Mouse (Mus musculus) testis, postnatal 10 days (tissue): ENCODE measurements around the gene Drc1.

Experiments
- DNase-seq: peaks from one replicate; pipeline ENCODE4 v3.0.0; 2021; ENCODE audit warnings: low spot score

Drc1 gene

DNA sequence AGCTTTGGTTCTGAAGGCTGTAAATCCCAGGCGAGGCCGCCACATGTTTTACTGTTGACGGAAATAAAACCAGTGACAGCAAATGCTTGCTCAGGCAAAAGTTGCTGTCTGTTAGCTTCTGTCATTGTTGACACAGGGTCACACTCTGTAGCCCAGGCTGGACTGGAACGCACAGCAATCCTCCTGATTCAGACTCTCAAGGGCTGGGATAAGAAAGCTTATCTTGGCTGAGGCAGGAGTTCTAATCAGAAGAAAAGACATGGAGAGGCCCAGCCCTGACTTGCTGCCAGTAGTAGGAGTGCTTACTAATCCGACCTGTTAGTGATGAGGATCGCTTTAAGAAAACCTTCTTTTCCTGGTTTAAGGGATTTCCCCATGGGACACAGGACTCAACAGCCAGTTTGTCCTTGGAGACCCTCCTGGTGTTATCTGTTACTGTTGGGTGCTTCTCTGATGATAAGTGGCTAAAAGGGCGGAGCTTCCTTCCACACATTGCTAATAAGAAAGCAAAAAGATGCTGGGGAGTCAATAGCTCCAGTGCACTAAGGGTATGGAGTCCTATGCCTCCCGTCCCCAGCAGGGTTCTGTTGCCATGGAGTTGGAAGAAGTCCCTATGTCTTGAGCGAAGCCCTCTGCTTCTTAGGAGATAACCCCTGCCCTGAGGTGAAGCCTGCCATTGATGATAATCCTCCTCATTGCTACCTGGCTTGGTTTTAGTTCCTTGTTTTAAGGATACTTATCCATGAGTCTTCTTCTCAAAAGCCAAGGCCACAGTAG, 6.1 kb downstream of the Drc1 start:
- DNase-seq: no peak

GRCm38 (mm10) chr5:30340815-30341214, 59.6 kb downstream of the Drc1 start:
- DNase-seq: no peak

- DNase-seq: no peak
Measured at GRCm38 (mm10) chr5:30341601-30342365, 60.6 kb downstream of the Drc1 start.

- peak; percentile 39 for DNase-seq
Measured at GRCm38 (mm10) chr5:30342601-30343015, 61.4 kb downstream of the Drc1 start.

- peak; percentile 81 for DNase-seq
Measured at GRCm38 (mm10) chr5:30343107-30343506, 61.9 kb downstream of the Drc1 start.

DNA sequence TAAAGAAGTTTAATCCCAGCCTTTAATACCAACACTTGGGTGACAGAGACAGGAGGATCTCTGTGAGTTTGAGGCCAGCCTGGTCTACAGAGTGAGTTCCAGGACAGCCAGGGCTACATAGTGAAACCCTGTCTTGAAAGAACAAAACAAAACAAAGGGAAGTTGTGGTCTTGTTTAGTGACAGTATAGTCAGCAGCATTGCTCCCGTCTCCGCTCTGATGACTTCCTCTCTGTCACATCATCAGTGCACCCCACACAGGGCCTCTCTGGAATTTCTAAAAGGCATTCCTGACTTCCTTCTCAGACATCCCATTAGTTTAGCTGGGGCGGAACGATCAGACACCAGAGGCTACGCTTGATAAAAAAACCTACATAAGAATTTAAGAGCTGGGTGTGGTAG, 62.7 kb downstream of the Drc1 start:
- DNase-seq: no peak

- DNase-seq: no peak
Measured at GRCm38 (mm10) chr5:30353605-30354004, 72.4 kb downstream of the Drc1 start.

DNA sequence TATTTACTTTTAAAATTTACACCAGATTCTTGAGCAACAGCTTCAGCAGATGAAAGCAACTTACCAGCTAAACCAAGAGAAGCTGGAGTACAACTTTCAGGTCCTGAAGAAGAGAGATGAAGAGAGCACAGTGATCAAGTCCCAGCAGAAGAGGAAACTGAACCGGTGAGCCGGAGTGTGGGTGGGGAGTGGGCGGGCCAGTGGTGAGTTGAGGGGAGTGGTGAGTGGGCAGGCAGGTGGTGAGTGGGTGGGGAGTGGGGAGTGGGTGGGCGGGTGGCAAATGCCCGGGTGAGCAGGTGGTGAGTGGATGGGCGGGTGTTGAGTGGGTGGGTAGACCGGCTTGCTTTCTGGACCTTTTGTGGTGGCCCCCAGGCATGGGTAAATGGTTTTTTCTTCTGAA, 73.9 kb downstream of the Drc1 start:
- DNase-seq: no peak

DNA sequence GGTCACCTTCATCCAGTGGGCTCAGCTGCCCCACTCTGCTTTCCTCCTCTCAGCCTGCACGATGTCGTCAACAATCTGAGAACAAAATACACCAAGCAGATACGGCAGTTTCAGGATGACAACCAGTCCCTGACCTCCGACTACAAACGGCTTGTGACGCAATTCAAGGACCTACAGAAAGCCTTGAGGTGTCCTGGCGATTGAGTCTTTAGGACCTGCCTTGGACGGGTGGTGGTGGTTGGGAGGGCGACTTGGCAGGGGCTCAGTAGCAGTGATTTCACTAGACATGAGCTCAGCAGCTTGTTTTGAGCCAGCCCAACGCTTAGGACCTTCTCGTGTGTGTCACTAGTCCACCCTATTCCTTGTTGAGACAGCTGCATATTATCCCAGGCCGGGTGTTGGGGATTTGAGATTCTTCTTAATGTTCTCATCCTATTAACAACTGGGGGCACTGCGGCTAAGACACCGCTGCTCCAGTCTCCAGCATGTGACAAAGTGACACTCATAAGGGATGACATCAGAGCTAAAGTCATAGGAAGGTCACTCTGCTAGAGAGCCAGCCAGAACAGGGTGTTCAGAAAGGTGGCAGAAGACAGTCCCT, 74.5 kb downstream of the Drc1 start:
- DNase-seq: peak; percentile 40

GRCm38 (mm10) chr5:30356647-30357046, 75.5 kb downstream of the Drc1 start:
- DNase-seq: no peak

DNA sequence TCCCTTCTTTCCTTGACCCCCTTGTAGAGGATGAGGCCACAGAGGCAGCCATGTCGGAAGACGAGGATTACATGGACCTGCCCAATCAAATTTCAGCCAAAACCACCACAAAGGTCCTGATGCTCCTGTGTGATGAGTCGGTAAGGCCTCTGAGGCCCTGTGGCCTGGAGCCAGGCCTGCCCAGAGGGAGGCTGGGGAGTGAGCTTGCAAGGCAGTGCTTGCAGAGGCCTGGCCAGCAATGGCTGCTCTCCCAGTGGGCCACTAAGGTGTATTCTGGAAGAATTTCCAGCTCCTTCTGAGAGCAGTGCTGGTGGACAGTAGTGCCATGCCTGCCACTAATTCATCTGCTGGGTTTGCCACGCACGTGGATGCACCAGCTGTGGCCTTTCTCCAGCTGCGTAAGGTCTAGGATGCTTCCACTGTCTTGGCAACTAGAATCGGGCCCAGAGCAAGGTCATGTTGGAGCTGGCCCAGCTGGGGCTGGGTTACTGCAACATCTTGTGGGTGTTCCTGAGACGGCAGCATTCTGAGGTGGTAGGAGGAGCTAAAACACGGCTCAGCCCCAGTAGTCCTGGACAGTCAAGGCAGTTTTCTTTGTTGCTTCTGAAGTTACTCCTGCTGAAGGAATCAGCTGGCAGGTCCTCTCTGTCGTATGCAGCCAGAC, 77.4 kb downstream of the Drc1 start:
- DNase-seq: peak; percentile 68

DNA sequence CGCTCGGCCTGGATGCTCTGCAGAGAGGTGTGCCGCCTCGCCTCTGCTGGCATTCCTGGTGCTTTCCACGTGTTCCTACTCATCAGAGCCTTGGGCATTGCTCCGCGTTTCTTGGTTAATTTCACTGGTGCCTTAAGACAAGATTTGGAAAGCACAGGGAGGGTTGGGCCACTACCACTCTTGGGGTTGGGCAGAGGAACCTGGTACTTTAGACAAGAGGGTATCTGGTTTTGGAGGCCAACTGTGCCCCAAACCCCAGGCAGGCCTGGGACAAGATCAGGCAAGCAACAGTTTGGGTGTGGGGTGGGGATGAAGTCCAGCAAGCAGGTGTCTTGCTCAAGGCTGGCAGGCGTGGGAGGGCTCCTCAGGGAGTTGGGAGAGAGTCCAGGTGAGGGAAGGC, 86.2 kb downstream of the Drc1 start:
- no peak for DNase-seq

DNA sequence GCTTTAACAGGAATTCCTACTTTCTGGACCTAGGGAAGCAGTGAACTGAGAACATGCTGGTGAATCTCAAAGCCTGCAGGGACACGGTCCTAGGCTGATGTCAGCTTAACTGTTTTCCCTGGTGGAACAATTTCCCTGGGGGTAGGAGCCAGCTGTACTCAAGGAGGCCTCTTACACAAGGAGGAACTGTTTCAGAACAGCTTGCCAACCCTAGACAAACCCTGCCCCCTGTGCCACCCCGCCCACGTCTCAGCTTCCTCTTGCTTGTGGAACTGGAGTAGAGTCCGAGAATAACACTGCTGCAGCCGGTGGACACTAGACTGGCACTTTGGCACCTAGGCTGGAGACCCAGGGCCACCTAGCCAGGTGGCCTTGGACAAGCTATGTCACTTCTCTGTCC, 88.2 kb downstream of the Drc1 start:
- DNase-seq: peak; percentile 44

- DNase-seq: no peak
Measured at GRCm38 (mm10) chr5:30382876-30383275, 101.7 kb downstream of the Drc1 start.

- DNase-seq: no peak
Measured at GRCm38 (mm10) chr5:30387726-30388125, 106.5 kb downstream of the Drc1 start.

DNA sequence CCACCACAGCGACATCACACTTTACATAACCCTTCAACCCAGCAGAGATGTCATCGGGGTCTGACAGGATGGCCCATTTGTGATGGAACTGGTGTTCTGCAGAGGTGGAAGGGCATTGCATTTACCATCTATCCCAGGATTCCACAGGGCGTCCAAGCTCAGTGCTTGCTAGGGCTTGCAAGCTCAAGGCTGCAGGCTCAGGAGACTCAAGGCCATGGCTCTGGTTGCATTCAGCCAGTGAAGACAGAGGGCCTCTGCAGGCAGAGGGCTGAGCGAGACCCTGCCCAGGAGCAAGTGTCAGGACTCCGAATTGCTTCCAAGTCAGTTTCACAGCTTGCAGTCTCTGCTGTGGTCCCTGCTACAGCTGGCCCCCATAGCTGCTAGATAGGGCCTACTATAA, 108.6 kb downstream of the Drc1 start:
- DNase-seq: no peak

DNA sequence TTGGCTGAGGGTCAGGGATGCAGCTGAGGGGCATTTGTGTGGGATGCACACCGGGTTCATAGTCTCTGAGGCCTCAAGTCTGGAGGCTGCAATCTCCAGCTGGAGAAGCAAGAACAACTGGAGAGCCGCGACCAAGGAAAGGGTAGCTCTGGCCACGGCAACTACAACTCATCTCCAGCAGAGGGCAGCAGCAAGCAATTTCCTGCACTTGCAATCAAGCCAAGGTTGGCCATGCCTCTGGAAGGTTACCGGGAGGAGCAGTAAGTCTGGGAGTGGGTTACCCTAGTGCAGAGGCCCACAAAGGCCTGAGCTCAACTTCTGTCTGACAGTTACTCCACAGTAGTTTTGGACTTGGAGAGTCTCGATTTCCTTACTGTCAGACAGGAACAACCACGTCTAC, 110.3 kb downstream of the Drc1 start:
- DNase-seq: peak; percentile 92

GRCm38 (mm10) chr5:30400521-30400920, 119.3 kb downstream of the Drc1 start:
- DNase-seq: no peak

- no peak for DNase-seq
Measured at GRCm38 (mm10) chr5:30401165-30401564, 120.0 kb downstream of the Drc1 start.

DNA sequence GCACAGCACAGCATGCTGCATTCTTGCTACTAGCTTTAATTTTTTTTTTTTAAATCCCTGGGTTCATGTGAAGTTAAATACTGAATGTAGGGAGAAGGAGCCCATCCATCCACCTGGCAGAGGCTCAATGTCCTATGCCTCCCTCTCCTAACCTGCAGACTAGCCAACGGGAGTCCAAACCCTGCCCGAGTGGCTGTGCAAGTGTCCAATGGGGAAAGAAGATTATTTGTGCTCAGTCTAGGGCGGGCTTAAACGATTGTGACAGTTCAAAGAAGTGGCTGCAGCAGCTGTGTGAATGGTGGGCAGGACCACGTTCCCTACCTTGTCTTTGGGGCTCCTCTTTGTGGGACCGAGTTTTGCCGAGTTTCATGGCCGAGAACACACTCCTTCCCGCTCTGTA, 125.7 kb downstream of the Drc1 start:
- no peak for DNase-seq

DNA sequence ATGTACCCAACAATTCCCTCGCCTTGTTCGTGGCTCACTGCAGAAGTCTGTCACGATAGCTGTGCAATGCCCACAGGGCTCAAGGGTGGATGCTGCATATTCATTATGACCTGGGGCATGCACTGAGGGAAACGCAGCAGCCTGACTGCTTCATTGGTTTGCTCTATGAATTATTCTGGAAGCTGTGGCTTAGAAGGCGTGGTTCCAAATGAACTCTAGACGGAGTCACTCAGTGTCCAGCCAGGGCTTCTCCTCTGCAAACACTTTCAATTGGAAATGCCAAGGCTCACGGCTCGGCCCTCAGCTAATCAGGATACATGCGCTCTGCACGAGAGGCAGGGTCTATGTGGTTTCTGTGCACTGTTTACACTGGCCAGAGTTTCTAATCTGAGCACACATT, 130.3 kb downstream of the Drc1 start:
- DNase-seq: no peak

DNA sequence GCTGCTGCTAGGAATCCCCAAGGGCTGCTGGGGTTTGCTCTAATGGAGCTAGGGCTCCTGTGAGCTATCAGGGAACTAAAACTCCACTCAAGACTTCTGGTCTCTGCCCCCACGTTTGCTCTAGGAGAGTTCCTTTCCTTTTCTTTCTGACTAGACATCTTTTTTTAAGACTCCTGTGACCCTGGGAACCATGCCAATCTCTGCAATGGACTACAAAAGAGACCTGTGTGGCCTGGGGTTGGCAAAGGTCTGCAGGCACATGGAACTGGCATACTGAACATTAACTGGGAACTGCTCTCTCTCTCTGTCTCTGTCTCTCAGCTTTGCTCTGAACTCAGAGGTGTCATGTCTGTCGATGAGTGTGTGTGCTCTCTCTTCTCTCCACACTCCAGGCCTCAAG, 134.2 kb downstream of the Drc1 start:
- peak; percentile 51 for DNase-seq

DNA sequence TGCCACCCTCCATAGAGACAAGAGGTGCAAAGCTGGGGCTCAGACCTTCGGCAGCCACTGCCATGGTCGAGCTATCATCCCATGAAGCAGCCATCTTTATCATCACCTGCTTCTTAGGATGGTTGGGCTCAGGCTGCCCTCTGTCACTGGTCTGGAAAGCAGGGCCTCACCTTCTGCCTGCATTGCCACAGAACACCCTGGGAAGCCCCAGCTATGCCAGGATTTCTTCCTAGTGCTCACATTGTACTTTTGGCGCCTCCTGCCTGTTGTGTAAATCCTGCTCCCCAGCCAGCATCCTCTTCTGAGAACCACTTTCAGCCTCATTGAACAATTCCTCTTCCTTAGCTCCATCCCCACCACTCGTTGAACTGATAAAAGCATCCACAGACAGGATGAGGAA, 134.7 kb downstream of the Drc1 start:
- no peak for DNase-seq
